Mouse (Mus musculus) intestine, embryonic 14.5 days (tissue): ENCODE data around the gene Siae. TPM values are rescaled to one million over a fixed set of nuclear protein-coding genes. Genes with fewer than 3 reads are reported as not detected.
A peak's percentile ranks its signal among the peaks of the same experiment; 100 is the strongest.

ENCODE experiments used
- ATAC-seq: fragments of 200-750 bp; cut with Nextera tagmentation; replicated peaks from 2 replicates; pipeline ENCODE4 v1.8.0; 2017; ENCODE audit warnings: low read depth, moderate number of reproducible peaks, moderate TSS enrichment, moderate library complexity; ENCODE audit not compliant: low FRiP score, low TSS enrichment
- DNase-seq: peaks from one replicate; pipeline ENCODE4 v3.0.0-alpha.2; 2018; ENCODE audit warnings: low spot score
- H3K27ac ChIP-seq: fragments of 300-500 bp; sonication (generic); 2 replicates; pipeline ENCODE4 v1.5.1; 2014; ENCODE audit warnings: low read depth, mild to moderate bottlenecking, control low read depth
- H3K27me3 ChIP-seq: fragments of 300-500 bp; sonication (generic); replicated peaks from 2 replicates; pipeline ENCODE4 v1.6.1; 2014; ENCODE audit warnings: low read length, control low read depth; ENCODE audit not compliant: control insufficient read depth, insufficient read depth
- H3K36me3 ChIP-seq: fragments of 300-500 bp; sonication (generic); 2 replicates; pipeline ENCODE4 v1.6.1; 2014; ENCODE audit warnings: low read length, control low read depth; ENCODE audit not compliant: control insufficient read depth, insufficient read depth
- H3K4me1 ChIP-seq: fragments of 300-500 bp; sonication (generic); replicated peaks from 2 replicates; pipeline ENCODE4 v1.6.1; 2014; ENCODE audit warnings: low read length, control low read depth, mixed read lengths; ENCODE audit not compliant: control insufficient read depth, insufficient read depth
- H3K4me2 ChIP-seq: fragments of 300-500 bp; sonication (generic); 2 replicates; pipeline ENCODE4 v1.6.1; 2014; ENCODE audit warnings: low read length
- H3K4me3 ChIP-seq: fragments of 300-500 bp; sonication (generic); 2 replicates; pipeline ENCODE4 v1.5.1; 2014; ENCODE audit warnings: low read depth, low read length, control low read depth, mixed read lengths
- H3K9ac ChIP-seq: fragments of 300-500 bp; sonication (generic); 2 replicates; pipeline ENCODE4 v1.6.1; 2014; ENCODE audit warnings: mild to moderate bottlenecking, low read length
- H3K9me3 ChIP-seq: fragments of 300-500 bp; sonication (generic); 2 replicates; pipeline ENCODE4 v1.6.1; 2016; ENCODE audit warnings: low read length, control low read depth; ENCODE audit not compliant: control insufficient read depth
- WGBS: fragments of 180-500 bp; shearing (Covaris S2); extraction: QIAGEN DNeasy Blood & Tissue Kit; methylation state at CpG from one replicate; pipeline ENCODE4 v1.1.7; 2014; 5-methylcytosine and 5-hydroxymethylcytosine counted together
- polyA plus RNA-seq: library from polyadenylated mRNA; unstranded; fragments of >200 nt; fragmentation: Nextera tagmentation; extraction: Ambion mirVana; gene quantifications from 2 replicates; pipeline ENCODE4 v1.2.1, GENCODE M21; 2014

Gene Siae
- polyA plus RNA-seq, 1 experiment from 2014 or later = 12.2 TPM

DNA sequence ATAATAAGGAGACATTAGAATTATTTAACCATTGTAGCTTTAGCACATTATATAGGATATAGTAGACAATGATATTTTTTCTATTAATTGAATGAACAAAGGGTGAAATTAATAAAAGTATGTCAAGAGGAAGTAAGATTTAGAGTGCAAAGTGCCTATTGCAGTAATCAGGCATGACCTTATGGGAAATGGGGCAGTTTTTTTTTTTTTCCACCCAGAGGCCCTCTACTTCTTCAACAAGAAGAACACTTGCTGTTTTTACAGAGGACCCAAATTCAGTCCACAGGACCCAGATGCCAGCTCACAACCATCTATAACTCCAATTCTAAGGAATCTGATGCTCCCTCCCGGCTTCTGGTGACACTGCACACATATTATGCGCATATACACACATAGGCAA is 5.1 kb downstream of the Siae start:
- 82% methylated on average over 2 of the region's 2 CpGs for WGBS
- Histone ChIP-seq H3K27ac (no peak overlapping the region), H3K9ac (no peak overlapping the region), H3K9me3 (no peaks in the 10 kb centered on the region), H3K27me3 (0 out of 2 replicates have a peak, but pooled peaks cover under 1% of the 10 kb centered on the region), H3K36me3 (no peaks in the 10 kb centered on the region), H3K4me2 (no peak overlapping the region), H3K4me1 (no peaks in the 10 kb centered on the region), H3K4me3 (no peak overlapping the region)
- ATAC-seq (no peak), DNase-seq (no peak)

GRCm38 (mm10) chr9:37563805-37564204 is 8.3 kb downstream of the Siae start:
- ATAC-seq (no peak), DNase-seq (no peak)
- no peak overlapping the region for H3K27ac ChIP-seq
- 46% methylated on average over 1 of the region's 1 CpGs for WGBS
- no peak overlapping the region for H3K4me2 ChIP-seq
- H3K4me1 ChIP-seq = peaks cover 12% of the 10 kb centered on the region; the same call in 1 of the 2 replicates
- H3K4me3 ChIP-seq = no peak overlapping the region
- no peaks in the 10 kb centered on the region for H3K36me3 ChIP-seq
- no peaks in the 10 kb centered on the region for H3K9me3 ChIP-seq
- no peaks in the 10 kb centered on the region for H3K27me3 ChIP-seq
- no peak overlapping the region for H3K9ac ChIP-seq

GRCm38 (mm10) chr9:37567019-37567418 is 11.5 kb downstream of the Siae start:
- no peak overlapping the region for H3K9ac ChIP-seq
- no peaks in the 10 kb centered on the region for H3K36me3 ChIP-seq
- H3K27me3 ChIP-seq = no peaks in the 10 kb centered on the region
- H3K4me2 ChIP-seq = no peak overlapping the region
- peaks cover 12% of the 10 kb centered on the region; the same call in 1 of the 2 replicates for H3K4me1 ChIP-seq
- DNase-seq (no peak), ATAC-seq (no peak)
- no peak overlapping the region for H3K27ac ChIP-seq
- WGBS = 91% methylated on average over 2 of the region's 2 CpGs
- H3K9me3 ChIP-seq = no peaks in the 10 kb centered on the region
- H3K4me3 ChIP-seq = no peak overlapping the region

- Histone ChIP-seq H3K9me3 (no peaks in the 10 kb centered on the region), H3K27ac (no peak overlapping the region), H3K36me3 (no peaks in the 10 kb centered on the region), H3K4me1 (peaks cover 12% of the 10 kb centered on the region; the same call in 1 of the 2 replicates), H3K4me2 (peak overlapping the region; percentile 20; the same call in 1 of the 2 replicates), H3K4me3 (no peak overlapping the region), H3K27me3 (no peaks in the 10 kb centered on the region), H3K9ac (no peak overlapping the region)
- WGBS = 38% methylated on average over 5 of the region's 5 CpGs
- DNase-seq (no peak), ATAC-seq (no peak)
These were observed 12.0 kb downstream of the Siae start for GRCm38 (mm10) chr9:37567454-37567853.

DNA sequence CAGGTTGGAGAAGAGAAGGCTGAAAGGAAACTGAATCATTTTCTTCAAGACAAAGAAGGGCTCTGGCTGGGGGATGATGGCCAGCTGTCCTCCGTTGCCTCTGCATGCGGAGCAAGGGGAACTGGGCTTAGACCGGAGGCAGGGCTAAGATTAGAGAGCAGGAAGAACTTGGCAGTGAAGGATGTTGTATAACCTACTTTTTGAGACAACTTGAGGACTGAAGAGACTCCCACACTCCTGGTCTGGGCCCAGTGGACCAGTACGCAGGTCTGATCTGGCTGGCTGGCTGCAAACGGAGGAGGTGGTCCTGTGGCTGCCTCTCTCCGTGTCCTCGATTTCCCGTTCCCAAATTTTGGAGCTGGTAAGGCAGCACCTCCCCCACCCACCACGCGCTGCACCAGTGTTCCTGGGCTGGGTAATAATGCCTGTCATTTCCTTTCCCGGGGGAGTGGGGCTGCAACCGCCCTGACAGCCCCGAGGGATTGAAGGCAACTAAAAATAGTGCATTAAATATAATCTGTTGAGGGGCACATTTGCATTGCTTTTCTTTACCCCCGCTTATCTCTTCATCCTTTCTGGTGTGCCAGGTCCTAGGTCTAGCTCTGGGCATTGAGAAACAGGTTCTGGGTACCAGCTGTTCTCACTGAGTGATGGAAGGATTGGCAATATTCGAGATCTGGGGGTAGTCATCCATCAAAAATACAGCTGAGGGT is 12.6 kb downstream of the Siae start:
- ATAC-seq (peak; percentile 36), DNase-seq (no peak)
- H3K27ac ChIP-seq = no peak overlapping the region
- H3K36me3 ChIP-seq = no peaks in the 10 kb centered on the region
- peaks cover 12% of the 10 kb centered on the region; the same call in 1 of the 2 replicates for H3K4me1 ChIP-seq
- H3K9ac ChIP-seq = no peak overlapping the region
- no peak overlapping the region for H3K4me3 ChIP-seq
- H3K4me2 ChIP-seq = peak overlapping the region; percentile 20; the same call in 1 of the 2 replicates
- H3K9me3 ChIP-seq = no peaks in the 10 kb centered on the region
- H3K27me3 ChIP-seq = no peaks in the 10 kb centered on the region
- 27% methylated on average over 15 of the region's 15 CpGs for WGBS

- Histone ChIP-seq H3K27ac (no peak overlapping the region), H3K4me2 (no peak overlapping the region), H3K4me3 (no peak overlapping the region), H3K27me3 (no peaks in the 10 kb centered on the region), H3K9ac (no peak overlapping the region), H3K36me3 (no peaks in the 10 kb centered on the region), H3K4me1 (peaks cover 12% of the 10 kb centered on the region; the same call in 1 of the 2 replicates), H3K9me3 (no peaks in the 10 kb centered on the region)
- 34% methylated on average over 4 of the region's 4 CpGs for WGBS
- DNase-seq = no peak
- peak; percentile 64; the same call in 1 of the 2 replicates for ATAC-seq
These were observed 13.2 kb downstream of the Siae start for GRCm38 (mm10) chr9:37568605-37569214.

GRCm38 (mm10) chr9:37569231-37569835 is 13.8 kb downstream of the Siae start:
- no peaks in the 10 kb centered on the region for H3K27me3 ChIP-seq
- WGBS = 79% methylated on average over 2 of the region's 2 CpGs
- H3K27ac ChIP-seq = no peak overlapping the region
- H3K4me1 ChIP-seq = peaks cover 12% of the 10 kb centered on the region; the same call in 1 of the 2 replicates
- DNase-seq (no peak), ATAC-seq (0 out of 2 replicates have a peak, but pooled peaks have one; percentile 5)
- H3K9ac ChIP-seq = no peak overlapping the region
- no peaks in the 10 kb centered on the region for H3K9me3 ChIP-seq
- no peak overlapping the region for H3K4me3 ChIP-seq
- no peaks in the 10 kb centered on the region for H3K36me3 ChIP-seq
- no peak overlapping the region for H3K4me2 ChIP-seq

- H3K4me2 ChIP-seq = no peak overlapping the region
- DNase-seq (no peak), ATAC-seq (no peak)
- H3K4me3 ChIP-seq = no peak overlapping the region
- no peak overlapping the region for H3K9ac ChIP-seq
- H3K27ac ChIP-seq = no peak overlapping the region
- peaks cover 12% of the 10 kb centered on the region; the same call in 1 of the 2 replicates for H3K4me1 ChIP-seq
- 55% methylated on average over 3 of the region's 3 CpGs for WGBS
- H3K27me3 ChIP-seq = no peaks in the 10 kb centered on the region
- no peaks in the 10 kb centered on the region for H3K36me3 ChIP-seq
- H3K9me3 ChIP-seq = no peaks in the 10 kb centered on the region
These were observed 16.8 kb downstream of the Siae start for GRCm38 (mm10) chr9:37572204-37572876.
